Mouse (Mus musculus) adrenal gland, postnatal 36 days (tissue): Measurements from ENCODE around the gene Kifc3. TPM values are rescaled to one million over a fixed set of nuclear protein-coding genes. Genes with fewer than 3 reads are reported as not detected.

Source experiments
- DNase-seq, 2 experiments: peaks; one replicate each; pipeline ENCODE4 v3.0.0; 2021; ENCODE audit warnings: mixed read lengths in 1 of 2
- total RNA-seq, 2 experiments: library from RNA; stranded (reverse); gene quantifications; 2 replicates each; pipeline ENCODE4 v1.2.3; 2021

Gene Kifc3
- total RNA-seq, 2 experiments from 2014 or later, result 110 to 163 TPM

GRCm38 (mm10) chr8:95156108-95156507, 46.5 kb downstream of the Kifc3 start:
- no peak for DNase-seq

GRCm38 (mm10) chr8:95155361-95155760, 47.3 kb downstream of the Kifc3 start:
- peak in 1 of 2 experiments; percentile 62 for DNase-seq

DNA sequence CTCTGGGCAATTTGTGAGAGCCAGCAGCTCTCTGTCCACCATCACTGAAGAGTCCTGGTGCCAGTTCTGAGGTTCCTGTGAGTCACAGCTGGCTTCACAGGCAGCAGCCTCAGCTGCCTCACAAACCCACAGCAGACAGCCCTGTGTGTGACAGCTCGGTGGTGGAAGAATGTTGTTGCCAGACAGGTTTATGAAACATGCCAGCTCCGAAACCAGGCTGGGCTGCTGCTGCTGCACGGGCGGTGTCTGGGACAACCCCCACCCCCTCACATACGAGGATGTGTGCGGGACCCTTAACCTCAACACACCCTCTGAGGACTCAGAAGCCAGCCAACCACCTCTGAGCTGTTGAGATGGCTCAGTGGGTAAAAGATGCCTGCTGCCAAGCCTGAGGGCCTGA, 48.0 kb downstream of the Kifc3 start:
- DNase-seq, result peak in 1 of 2 experiments; percentile 46

DNA sequence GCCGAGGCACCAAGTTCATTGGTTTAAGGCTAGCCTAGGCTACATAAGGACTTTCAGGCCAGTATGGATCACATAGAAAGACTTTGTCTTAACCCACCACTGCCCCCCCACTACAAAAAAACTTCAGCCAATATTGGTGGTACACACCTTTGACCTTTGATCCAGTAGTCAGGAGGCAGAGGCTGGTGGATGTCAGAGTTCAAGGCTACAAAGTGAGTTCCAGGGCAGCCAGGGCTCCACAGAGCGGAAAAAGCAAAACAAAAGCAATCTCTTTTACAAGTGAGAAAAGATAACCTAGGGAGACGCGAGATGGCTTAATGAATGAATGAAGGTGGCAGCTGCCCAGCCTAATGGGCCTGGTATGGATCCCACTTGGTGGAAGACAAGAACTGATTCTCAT, 48.6 kb downstream of the Kifc3 start:
- no peak for DNase-seq

DNA sequence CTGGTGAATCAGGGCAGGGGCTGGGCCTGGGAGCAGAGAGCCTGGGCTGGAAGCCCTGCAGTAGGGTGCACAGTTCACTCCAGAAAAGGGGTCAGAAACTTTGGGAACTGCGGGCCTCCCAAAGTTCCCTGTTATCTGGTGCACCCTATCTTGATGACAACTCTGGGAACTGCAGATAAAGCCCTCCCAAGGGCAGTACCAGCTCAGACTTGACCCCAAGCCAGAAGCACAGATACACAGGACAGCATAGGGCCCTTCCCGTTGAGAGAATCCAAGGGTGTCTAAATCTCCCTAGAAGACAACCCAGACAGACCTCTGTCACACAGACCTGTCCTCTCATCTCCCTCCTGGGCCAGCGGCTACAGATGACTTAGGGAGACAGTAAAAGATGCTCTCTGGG, 52.0 kb downstream of the Kifc3 start:
- peak in 1 of 2 experiments; percentile 57 for DNase-seq

DNA sequence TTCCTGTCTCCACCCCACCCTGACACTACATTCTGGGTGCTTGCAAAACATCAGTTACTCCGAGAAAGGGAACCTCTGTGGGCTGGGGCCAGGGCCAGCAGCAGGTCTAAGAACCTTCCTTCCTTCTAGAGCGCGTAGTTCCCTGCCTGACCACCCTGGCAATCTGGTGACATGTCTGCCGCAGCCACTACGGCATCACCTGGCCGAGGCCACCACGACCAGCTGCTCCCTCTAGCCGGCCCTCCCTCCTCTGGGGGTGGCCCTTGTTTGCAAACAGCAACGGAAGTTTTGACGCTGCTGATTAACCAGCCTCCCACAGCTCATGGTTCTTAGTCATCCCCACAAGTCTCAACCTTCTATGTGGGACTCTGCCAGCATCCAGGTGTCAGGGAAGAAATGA, 53.2 kb downstream of the Kifc3 start:
- DNase-seq, result no peak

DNA sequence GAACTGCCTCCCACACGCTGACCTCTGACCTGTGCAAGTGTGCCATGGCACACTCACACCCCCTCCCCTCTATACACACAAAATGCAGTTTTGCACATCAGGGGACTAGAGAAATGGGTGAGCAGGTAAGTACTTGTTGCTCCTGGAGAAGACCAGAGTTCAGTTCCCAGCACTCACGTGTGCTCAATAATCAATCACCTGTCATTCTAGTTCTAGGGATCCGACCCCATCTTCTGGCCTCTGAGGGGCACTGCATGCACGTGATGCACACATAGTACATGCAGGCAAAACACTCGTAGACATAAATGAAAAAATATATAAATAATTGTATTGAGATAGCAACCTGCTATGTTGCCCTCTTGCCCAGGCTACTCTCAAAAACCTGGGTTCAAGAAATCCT, 55.8 kb downstream of the Kifc3 start:
- no peak for DNase-seq

DNA sequence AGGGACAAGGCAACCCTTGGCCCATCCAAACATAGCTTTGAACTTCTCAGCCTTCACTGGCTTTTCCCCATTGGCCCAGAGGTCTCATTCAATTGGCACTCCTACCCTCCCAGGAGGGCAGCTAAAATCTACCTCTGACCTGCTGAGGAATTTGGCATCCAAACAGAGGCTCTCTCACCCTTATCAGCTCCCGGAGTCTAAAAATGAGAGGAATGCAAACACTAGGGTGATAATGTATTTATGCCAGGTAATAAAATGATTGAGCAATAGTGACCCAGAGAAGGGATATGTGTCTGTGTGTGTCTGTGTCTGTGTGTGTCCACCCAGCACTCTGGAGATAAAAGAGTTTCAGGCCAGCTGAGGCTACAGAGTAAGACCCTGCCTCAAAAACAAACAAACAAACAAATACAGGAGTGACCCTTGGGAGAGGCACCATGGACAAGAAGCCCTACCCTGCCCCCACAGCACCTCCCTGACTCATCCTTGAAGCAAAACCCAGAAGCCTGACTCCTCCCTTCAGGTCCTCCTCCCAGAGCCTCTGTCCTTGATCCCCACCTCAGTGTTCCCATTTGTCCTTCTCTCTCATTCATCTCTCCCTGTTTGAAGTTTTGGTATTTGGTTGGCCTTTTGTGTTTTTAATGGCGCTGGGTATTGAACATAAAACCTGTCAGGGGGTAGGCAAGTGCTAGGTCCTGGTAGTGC, 56.4 kb downstream of the Kifc3 start:
- DNase-seq, result peak in 1 of 2 experiments; percentile 68

DNA sequence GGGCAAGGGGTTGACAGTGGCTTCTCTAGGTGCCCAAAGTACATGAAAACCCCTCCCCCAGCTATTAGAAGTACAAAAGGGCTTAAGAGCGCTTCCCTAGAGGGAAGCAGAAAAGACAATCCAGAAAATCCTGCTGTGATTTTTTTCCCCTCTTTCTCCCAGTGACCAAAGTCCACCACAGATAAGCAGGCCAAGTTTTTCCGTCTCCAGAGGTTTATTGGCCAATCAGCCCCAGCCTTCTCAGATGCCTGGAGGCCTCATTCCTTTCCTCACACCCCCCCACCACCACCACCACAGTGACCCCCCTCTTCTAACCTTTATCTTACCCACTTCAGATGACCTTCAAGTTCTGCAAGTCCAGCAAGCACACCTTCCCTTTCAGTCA, 58.0 kb downstream of the Kifc3 start:
- DNase-seq, result no peak

DNA sequence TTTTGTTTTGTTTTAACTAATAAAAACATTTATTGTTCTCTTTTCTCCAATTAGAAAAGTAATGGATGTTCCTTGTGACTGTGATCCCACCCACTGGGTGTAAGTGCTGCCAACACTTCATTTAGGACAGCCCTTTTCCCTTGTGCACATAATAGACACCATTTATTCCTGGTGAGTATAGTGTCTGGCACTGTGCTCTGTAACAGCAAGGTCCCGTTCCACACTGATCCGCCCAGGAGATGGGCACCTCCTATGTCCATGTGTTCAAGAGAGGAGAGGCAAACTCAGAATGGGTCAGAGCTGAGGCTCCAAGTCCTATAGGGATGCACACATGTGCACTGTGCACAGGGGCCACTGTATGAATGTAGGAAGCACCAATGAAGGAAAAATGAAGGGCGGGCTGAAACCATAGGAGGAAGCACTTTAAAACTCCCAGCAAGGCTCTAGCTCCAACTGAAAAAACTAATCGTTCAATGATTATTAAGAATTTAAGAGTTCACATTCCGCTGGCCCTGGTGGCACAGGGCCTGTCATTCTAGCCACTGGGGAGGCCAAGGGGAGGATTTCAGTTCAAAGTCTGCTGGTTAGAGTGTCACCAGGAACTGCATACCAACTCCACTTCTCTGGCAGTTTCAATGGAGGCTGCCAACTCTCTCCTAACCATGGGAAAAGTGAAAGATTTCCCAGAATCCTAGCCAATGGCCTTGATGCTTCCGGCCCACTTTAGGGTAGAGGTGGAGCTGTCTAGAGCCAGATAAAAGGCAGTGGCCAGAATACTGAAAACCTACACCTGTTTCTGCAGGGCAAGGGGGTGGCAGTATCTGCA, 58.6 kb downstream of the Kifc3 start:
- DNase-seq, result no peak

DNA sequence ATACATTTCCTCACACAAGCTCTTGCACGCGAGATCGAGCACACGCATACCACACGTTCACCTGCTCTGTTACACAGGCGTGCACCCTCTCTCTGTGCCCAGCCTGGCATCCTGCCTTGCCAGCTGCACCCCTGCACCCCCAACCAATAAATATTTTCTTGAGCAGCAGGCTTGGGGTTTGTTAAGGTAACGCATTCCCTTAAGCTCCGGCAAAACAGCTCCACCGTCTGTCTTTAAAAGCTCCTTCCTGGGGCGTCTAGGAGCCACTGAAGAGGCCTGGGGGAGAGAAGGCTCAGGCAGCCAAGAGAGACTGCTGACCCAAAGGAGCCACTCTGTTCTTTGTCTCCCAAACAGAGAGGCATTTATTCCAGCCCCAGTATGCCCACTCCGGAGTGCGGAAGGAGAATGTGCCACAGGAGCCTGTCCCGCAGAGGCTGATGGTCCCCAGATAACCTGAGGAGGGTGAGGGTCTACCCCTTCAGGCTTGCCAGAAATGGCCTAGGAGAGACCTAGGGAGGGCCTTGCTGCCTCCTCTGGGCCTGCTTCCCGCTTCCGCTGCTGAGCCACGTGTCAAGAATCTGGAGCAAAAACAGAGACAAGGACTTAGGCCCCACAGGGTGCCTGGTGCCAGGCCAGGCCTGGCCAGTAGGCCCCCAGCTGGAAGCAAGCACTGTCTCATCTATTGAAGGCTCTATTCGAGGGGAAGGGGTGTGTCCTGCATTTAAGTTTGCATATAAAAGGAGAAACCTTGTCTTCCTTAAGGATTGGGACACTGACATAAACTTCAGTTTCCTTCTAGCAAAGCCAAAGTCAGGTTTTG, 59.4 kb downstream of the Kifc3 start:
- peak in 1 of 2 experiments; percentile 51 for DNase-seq

DNA sequence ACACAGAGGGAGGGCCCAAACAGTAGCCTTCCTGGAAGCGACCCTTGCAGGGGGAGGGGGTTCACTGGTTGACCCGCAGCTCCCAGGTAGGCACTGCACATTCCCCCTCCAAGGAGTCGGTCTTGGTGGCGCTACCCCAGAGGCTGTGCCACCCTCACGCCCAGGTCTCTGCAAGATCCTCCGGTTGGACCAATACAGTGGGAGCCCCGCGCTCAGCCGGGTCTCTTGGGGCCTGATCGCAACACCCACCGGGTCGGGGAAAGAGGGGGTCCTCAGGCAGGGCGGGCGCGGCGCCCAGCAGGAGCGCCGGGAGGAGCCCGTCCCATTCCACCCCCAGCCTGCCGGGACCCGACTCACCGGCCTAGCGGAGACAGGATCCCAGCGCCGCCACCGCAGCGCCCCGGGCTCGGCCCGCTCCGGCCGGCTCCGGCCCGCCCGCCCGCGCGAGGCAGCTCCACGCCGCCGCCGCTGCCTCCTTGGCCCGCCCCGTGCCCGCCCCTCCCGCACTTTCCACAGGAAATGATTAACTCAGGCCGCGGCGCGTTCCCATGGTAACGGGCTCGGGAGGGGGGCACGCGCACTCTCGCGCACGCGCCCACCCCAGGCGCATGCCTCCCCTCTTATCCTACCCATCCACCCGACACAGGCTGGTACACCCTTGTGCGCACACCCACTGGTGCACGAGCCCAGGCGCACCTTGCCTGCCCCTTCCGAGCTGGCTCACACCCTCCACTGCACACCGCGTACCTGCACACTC, 60.4 kb downstream of the Kifc3 start:
- peak; percentile 87 to 91 for DNase-seq

DNA sequence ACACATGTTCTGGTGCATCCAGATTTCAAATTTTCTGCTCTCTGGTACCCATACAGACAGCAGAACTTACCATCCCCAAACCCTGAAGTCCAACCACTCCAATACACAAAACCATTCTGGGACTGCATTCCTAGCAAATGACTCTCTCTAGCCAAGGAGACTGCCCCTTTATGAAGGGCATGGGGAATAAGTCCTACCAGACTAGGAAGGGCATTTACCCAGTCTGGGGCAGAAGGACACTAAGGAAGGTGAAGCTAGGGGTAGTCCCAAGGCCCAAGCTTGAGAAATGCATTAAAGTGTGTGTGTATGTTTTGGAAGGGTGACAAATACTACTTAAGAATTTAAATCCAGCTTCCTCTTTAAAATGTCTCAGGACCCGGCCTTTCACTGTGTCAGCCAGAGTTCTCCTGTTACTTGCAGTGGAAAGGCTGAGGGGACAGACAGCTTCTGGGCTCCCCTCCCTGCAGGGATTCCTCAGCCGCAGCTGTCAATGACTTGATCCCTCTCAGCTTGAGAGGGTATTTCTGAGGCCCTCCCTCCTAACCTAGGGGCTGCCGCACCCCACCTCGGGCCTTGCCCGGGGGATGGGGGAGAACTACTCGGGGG, 61.0 kb downstream of the Kifc3 start:
- DNase-seq, result no peak

GRCm38 (mm10) chr8:95141026-95141425, 61.6 kb downstream of the Kifc3 start:
- DNase-seq, result no peak

DNA sequence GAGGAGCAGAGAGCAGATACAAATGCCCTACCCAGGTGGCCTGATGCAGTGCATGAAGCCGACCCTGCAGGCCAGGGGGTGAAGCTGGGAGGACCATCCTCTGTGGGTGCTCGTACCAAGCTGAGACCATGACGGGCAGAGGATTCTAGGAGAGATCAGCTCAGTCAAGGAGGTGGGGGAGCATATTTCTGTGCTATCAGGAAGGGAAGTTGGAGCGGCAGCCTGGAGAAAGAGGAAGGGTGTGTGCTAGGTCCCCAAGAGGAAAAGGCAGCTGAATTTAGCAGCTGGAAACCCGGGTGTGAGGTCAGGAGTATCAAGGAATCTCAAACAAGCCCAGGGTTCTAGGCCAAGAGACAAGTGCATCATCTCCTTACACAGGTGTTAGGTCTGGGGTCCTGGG, 62.1 kb downstream of the Kifc3 start:
- no peak for DNase-seq

- no peak for DNase-seq
Observed at GRCm38 (mm10) chr8:95139051-95139365, 63.6 kb downstream of the Kifc3 start.

DNA sequence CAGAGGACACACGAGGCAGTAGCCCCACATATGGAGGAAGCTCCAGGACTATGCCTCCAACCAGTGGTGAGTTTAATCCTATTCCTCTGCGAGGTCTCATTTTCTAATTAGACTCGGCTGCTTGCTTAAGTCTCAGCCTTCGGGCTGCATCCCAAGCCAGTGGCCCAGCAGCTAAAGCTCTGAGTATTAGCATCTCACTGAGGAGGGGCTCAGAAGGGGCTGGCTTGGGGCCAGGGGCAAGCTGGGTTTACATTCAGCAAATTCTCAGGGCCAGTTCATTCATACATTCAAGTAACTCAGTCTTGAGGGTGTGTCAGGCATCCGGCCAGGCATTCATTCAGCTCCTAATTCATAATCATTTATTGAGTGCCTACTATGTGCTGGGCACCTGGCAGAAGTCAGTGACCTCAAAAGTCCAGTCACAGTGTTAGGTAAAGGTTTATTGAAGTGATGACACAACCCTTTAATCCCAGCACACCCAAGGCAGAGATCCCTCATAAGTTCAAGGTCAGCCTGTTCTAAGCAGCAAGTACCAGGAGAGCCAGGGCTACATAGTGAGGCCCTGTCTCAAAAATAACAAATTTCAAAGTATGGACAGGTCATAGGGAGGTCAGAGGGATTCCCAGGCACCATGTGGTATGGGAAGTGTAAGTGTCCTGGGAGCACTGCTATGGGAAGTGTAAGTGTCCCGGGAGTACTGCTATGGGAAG, 64.1 kb downstream of the Kifc3 start:
- no peak for DNase-seq

DNA sequence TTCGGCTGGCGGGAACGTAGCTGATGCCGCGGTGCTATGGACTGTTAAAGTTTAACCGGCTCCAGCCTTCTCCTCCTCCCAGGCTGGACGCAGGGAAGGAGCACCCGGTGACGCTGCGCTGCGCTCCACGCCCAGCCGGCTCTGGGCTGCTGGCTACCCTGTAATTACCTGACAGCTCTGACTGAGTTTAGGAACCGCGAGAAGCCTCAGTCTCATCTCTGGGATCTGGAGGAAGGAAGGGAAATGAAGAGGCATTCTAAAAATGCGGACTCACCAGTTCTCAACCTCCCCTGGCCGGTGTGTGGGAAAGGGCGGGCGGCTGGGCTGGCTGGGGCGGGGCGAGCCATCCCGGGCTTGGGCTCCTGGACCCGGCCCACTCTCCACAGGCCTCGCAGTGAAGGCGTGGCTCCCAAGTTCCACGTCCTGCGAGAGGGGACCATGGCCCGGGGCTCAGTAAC, 64.9 kb downstream of the Kifc3 start:
- peak; percentile 39 to 65 for DNase-seq

- DNase-seq, result no peak
Observed at GRCm38 (mm10) chr8:95137201-95137600, 65.4 kb downstream of the Kifc3 start.

DNA sequence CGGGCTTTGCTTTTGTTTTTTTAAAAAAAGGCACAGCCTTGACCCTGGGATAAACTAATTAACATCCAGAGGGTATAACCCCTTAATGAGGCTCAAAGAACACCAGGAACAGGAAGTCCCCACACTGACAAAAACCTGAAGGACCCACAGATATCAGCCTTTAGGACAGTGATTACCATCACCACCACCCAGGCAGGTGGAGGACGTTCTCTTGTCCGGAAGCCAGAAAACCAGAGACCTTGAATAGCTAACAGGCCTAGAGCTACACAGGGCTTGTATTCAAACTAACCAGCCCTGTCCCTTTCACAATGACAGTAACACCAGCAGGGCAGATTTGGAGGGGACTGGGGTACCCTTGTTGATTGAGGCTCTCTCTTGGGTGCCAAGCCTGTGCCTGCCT, 66.4 kb downstream of the Kifc3 start:
- DNase-seq, result peak; percentile 41 to 53

DNA sequence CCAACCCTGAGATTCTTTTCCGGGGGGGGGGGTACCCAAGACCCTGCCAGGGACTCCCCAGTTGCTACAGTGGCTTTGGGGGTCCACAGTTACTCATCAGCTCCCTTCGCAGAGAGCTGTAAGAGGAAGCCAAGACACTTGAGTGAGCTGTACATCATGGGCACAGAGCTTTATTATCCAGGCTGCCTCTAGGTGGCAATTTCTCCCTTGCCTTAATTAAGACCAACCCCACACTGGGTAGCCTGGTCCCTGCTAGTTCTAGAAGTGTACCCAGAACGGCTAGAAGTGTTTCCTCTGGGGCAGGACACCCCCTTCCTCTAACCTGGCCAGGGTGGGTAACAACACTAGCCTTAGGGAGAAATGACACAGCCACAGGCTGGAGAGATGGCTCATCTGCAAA, 67.4 kb downstream of the Kifc3 start:
- no peak for DNase-seq
